Mouse (Mus musculus): ENCODE data around the gene Zbtb5. TPM values are rescaled to one million over a fixed set of nuclear protein-coding genes. Genes with fewer than 3 reads are reported as not detected.

Gene Zbtb5
- 15.7 TPM for polyA plus RNA-seq (2017; shearing (Covaris generic))

GRCm38 (mm10) chr4:45012105-45012975 lies at the start of gene Zbtb5:
Gene Zbtb5 (minus strand): TSS chr4:45012412.

GRCm38 (mm10) chr4:45018452-45018980 lies 6.3 kb upstream of the Zbtb5 start, which contains the start of gene Polr1e:
Gene Polr1e (plus strand): TSS chr4:45018583.

GRCm38 (mm10) chr4:44981280-44981973 lies 30.8 kb downstream of the Zbtb5 start, which contains the start of gene Grhpr:
Gene Grhpr (plus strand): TSS chr4:44981395.

Other genes with a start within 250 kb of the Zbtb5 start
- gene Grhpr, start 31.0 kb downstream of the Zbtb5 start, polyA plus RNA-seq (2017; shearing (Covaris generic)): 34.7 TPM
- gene Polr1e, start 6.2 kb upstream of the Zbtb5 start, polyA plus RNA-seq (2017; shearing (Covaris generic)): 61.3 TPM
- gene Fbxo10, start 72.2 kb upstream of the Zbtb5 start, polyA plus RNA-seq (2017; shearing (Covaris generic)): 2.7 TPM
- gene Tomm5, start 95.7 kb upstream of the Zbtb5 start, polyA plus RNA-seq (2017; shearing (Covaris generic)): 165 TPM
- gene Frmpd1, start 172.5 kb upstream of the Zbtb5 start, polyA plus RNA-seq (2017; shearing (Covaris generic)): not detected

All from inflammation-experienced regulatory T-cells, adult 16 weeks (primary cell).